Mouse (Mus musculus) heart, embryonic 11.5 days (tissue): ENCODE measurements at regions not wholly inside any gene's neighbourhood (a gene's known extent, or its start where the extent isn't known, plus 50 kb on each side); places are given as distances from the start of the nearest gene placed in this dataset.

Source experiments
- ATAC-seq: fragments of 200-750 bp; cut with Nextera tagmentation; replicated peaks from 2 replicates; pipeline ENCODE4 v1.8.0; 2017; ENCODE audit warnings: moderate library complexity; ENCODE audit not compliant: insufficient number of reproducible peaks, low FRiP score, low TSS enrichment
- H3K27ac ChIP-seq: fragments of 300-500 bp; sonication (generic); 2 replicates; pipeline ENCODE4 v1.5.1; 2014; ENCODE audit warnings: mild to moderate bottlenecking, low read depth, low read length
- H3K27me3 ChIP-seq: fragments of 300-500 bp; sonication (generic); 2 replicates; pipeline ENCODE4 v1.6.1; 2014; ENCODE audit warnings: mild to moderate bottlenecking, low read length, mixed read lengths; ENCODE audit not compliant: control insufficient read depth, insufficient read depth
- H3K36me3 ChIP-seq: fragments of 300-500 bp; sonication (generic); 2 replicates; pipeline ENCODE4 v1.6.1; 2014; ENCODE audit warnings: mild to moderate bottlenecking, low read length, moderate library complexity, mixed read lengths; ENCODE audit not compliant: control insufficient read depth, insufficient read depth
- H3K4me1 ChIP-seq: fragments of 300-500 bp; sonication (generic); 2 replicates; pipeline ENCODE4 v1.6.1; 2014; ENCODE audit warnings: low read length; ENCODE audit not compliant: control insufficient read depth, insufficient read depth
- H3K4me2 ChIP-seq: fragments of 300-500 bp; sonication (generic); 2 replicates; pipeline ENCODE4 v1.6.1; 2014; ENCODE audit warnings: mild to moderate bottlenecking, moderate library complexity
- H3K4me3 ChIP-seq: fragments of 300-500 bp; sonication (generic); 2 replicates; pipeline ENCODE4 v1.5.1; 2014; ENCODE audit warnings: low read depth, low read length
- H3K9ac ChIP-seq: fragments of 300-500 bp; sonication (generic); 2 replicates; pipeline ENCODE4 v1.6.1; 2014; ENCODE audit warnings: mild to moderate bottlenecking, low read depth, low read length, moderate library complexity
- H3K9me3 ChIP-seq: fragments of 300-500 bp; sonication (generic); replicated peaks from 2 replicates; pipeline ENCODE4 v1.6.1; 2016; ENCODE audit warnings: low read length; ENCODE audit not compliant: control insufficient read depth
- WGBS: fragments of 180-500 bp; shearing (Covaris S2); extraction: QIAGEN DNeasy Blood & Tissue Kit; methylation state at CpG from one replicate; pipeline ENCODE4 v1.1.7; 2014; ENCODE audit not compliant: insufficient replicate concordance; 5-methylcytosine and 5-hydroxymethylcytosine counted together

DNA sequence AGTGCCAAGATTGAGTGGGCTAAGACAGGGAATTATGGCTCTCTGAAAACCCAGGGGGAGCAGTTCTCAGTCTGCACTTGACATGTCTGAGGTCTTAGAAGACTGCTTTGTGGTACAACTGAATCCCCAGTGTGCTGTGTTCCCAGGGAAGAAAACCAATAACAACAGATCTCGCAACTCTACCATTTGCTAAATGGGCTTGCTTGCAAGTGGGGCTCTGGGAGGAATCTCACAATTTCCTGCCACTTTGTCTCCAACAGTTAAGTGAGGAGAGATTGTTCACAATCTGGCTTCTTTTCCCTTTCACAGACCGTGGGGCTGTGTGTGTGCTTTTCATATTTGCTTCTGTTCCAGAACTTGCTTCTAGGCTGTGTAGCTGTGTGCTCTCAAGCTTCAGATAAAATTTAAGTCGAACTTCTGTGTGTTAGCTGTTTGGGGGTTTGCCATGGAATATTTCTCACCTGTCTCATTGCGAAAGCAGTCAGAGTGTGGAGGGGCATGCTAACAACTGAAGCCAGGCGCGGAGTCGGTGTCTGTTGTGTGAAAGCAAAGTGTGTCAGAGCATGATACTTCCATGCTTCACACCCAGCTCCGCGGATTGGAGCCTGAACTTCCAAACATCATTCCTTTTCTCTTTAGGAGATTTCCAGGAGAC, 108.8 kb upstream of the Col8a1 start:
- WGBS: 72% methylated on average over 9 of the region's 9 CpGs
- no peak overlapping the region for H3K4me2 ChIP-seq

DNA sequence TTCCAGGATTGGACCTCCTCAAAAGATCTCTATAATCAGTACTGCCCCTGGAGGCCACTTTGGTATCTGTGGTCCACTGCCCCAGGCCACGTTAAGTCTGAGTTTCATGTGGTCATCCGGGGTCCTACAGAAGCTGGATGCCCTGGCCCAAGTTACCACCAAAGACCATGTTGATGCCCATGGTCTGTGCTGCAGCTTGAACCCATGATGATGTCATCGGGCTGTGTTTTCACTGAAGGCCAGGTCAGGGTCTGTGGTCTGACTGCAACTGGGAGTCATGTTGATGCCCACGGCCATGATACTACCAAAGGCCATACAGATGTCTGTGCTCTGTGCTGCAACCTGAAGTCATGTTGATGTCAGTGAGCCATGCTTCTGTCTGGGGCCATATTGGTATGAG, 122.3 kb upstream of the Col8a1 start:
- Histone ChIP-seq H3K4me1 (no peaks in the 10 kb centered on the region), H3K27me3 (no peaks in the 10 kb centered on the region), H3K4me3 (no peak overlapping the region), H3K36me3 (no peaks in the 10 kb centered on the region), H3K9me3 (no peaks in the 10 kb centered on the region), H3K27ac (no peak overlapping the region), H3K4me2 (no peak overlapping the region), H3K9ac (no peak overlapping the region)
- no peak for ATAC-seq
- 89% methylated on average over 4 of the region's 4 CpGs for WGBS

More for the DNA sequence above, 108.8 kb upstream of the Col8a1 start:
- H3K9me3 ChIP-seq: no peaks in the 10 kb centered on the region
- ATAC-seq: no peak
- no peaks in the 10 kb centered on the region for H3K27me3 ChIP-seq
- no peaks in the 10 kb centered on the region for H3K36me3 ChIP-seq
- peaks cover 4% of the 10 kb centered on the region; the same call in 1 of the 2 replicates for H3K4me1 ChIP-seq
- H3K27ac ChIP-seq: no peak overlapping the region
- H3K4me3 ChIP-seq: no peak overlapping the region
- H3K9ac ChIP-seq: no peak overlapping the region

DNA sequence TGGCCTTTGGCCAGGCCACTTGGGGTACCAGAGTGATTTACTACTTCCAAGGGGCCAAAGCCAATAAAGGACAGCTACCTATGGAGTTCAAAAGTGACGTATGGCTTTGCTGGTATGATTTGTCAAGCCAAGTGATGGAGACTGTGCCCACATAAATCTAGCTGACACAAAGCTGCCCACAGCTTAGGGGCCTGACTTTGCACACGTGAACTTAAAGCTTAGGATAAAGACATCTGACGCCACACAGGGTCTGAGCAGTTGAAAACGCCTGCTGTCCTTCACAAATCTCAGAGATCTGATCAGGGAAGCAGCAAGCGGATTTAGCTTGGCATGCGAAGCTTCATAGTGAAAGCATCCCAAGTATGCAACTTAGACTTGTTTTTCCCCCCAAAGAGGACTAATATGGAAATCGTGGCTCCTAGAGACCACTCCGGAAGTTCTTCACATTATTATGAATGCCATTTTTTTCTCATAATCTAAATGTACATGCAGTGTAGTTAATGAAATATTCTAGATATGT, 127.1 kb upstream of the Col8a1 start:
- H3K4me3 ChIP-seq: no peak overlapping the region
- no peaks in the 10 kb centered on the region for H3K36me3 ChIP-seq
- no peaks in the 10 kb centered on the region for H3K27me3 ChIP-seq
- H3K9ac ChIP-seq: no peak overlapping the region
- H3K4me1 ChIP-seq: no peaks in the 10 kb centered on the region
- ATAC-seq: no peak
- no peak overlapping the region for H3K27ac ChIP-seq
- no peak overlapping the region for H3K4me2 ChIP-seq
- H3K9me3 ChIP-seq: no peaks in the 10 kb centered on the region
- whole genome bisulfite sequencing: 52% methylated on average over 8 of the region's 8 CpGs

DNA sequence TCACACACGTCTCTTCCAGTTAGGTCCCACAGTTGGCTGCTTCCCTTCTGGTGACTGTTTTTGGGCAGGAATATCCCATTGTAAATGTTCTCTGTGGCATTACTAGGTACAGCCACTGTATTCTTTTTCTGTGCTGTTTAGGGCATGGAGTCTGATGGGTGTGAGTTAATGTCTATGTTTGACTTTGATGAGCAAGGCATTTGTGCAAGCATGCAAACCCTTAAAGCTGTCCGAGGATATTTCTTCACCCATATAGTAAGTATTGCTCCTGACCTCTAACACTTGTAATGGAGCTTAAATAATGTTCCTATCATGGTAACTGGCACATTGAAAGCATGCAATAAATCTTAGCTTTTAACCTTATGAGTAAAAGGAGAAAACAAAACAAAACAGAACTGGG, 133.6 kb upstream of the Col8a1 start:
- no peaks in the 10 kb centered on the region for H3K36me3 ChIP-seq
- no peak overlapping the region for H3K4me2 ChIP-seq
- ATAC-seq: no peak
- WGBS: 74% methylated on average over 2 of the region's 2 CpGs
- H3K9ac ChIP-seq: no peak overlapping the region
- no peak overlapping the region for H3K27ac ChIP-seq
- no peak overlapping the region for H3K4me3 ChIP-seq
- H3K27me3 ChIP-seq: no peaks in the 10 kb centered on the region
- H3K4me1 ChIP-seq: no peaks in the 10 kb centered on the region
- H3K9me3 ChIP-seq: no peaks in the 10 kb centered on the region

DNA sequence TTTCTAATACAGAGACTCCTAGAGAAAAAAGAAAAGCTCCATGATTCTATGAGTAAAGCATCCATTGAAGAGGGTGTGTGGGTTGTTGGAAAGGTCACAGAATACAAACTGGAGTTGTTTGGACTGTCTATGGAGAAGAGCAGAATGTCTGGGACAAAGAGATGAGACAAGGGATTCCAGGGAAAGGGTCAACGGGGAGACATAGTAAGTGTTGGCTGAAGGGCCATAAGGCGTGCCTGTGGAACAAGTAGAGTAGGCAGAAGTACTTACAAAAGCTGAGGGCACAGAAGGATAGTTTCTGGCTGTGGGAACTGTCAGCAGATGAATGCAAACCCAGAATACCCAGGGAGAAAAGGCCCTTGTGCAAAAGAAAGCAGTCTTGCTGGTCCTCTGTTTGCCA, 134.0 kb upstream of the Col8a1 start:
- 67% methylated on average over 2 of the region's 2 CpGs for WGBS
- H3K9me3 ChIP-seq: no peaks in the 10 kb centered on the region
- no peaks in the 10 kb centered on the region for H3K27me3 ChIP-seq

DNA sequence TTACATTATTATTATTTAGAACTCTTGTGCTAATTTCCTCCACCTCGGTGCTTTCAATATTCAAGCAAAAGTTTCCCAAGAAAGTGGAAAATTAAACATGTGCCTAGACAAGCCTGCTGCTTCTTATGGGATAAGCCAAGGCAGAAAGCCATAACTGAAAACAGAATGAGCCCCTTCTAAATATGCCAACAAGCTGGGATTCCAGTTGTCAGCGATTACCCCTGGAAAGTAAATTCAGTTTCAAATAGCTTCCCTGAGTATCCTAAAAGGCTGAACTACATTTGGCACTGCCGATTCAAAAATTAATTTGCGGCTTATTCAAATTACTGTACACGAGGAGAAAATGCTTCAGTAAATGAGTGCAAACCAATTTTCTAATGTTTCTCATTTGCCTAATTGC, 135.6 kb upstream of the Col8a1 start:
- Histone ChIP-seq H3K9me3 (no peaks in the 10 kb centered on the region), H3K27ac (no peak overlapping the region), H3K36me3 (no peaks in the 10 kb centered on the region), H3K4me2 (no peak overlapping the region), H3K4me1 (no peaks in the 10 kb centered on the region), H3K27me3 (no peaks in the 10 kb centered on the region), H3K9ac (no peak overlapping the region), H3K4me3 (no peak overlapping the region)
- no peak for ATAC-seq
- WGBS: 81% methylated on average over 5 of the region's 5 CpGs

More for the DNA sequence above, 134.0 kb upstream of the Col8a1 start:
- Histone ChIP-seq H3K27ac (no peak overlapping the region), H3K4me1 (no peaks in the 10 kb centered on the region), H3K9ac (no peak overlapping the region), H3K36me3 (no peaks in the 10 kb centered on the region), H3K4me3 (no peak overlapping the region), H3K4me2 (no peak overlapping the region)
- ATAC-seq: no peak

DNA sequence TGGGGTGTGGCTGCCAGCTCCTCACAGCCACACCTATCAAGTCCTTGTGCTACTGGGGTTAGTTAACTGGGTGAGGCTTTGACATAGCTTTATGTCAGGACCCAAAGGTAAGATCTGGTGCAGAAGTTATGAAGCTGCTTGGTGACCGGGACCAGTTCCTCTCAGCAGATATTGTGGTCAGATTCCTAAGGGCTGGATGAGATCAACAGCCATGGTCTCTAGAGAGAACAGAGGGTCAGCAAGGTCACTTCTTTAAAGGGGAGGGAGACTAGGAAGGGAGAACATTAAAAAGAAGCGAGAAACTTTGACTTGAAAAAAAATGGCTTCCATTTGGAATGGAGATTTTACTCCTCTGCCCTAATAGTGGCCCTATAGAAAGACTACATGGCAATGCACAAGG, 138.6 kb upstream of the Col8a1 start:
- Histone ChIP-seq H3K4me3 (no peak overlapping the region), H3K9ac (no peak overlapping the region), H3K4me1 (no peaks in the 10 kb centered on the region), H3K36me3 (no peaks in the 10 kb centered on the region), H3K27ac (no peak overlapping the region), H3K9me3 (no peaks in the 10 kb centered on the region), H3K27me3 (no peaks in the 10 kb centered on the region), H3K4me2 (no peak overlapping the region)
- WGBS: 80% methylated on average over 2 of the region's 2 CpGs
- no peak for ATAC-seq

DNA sequence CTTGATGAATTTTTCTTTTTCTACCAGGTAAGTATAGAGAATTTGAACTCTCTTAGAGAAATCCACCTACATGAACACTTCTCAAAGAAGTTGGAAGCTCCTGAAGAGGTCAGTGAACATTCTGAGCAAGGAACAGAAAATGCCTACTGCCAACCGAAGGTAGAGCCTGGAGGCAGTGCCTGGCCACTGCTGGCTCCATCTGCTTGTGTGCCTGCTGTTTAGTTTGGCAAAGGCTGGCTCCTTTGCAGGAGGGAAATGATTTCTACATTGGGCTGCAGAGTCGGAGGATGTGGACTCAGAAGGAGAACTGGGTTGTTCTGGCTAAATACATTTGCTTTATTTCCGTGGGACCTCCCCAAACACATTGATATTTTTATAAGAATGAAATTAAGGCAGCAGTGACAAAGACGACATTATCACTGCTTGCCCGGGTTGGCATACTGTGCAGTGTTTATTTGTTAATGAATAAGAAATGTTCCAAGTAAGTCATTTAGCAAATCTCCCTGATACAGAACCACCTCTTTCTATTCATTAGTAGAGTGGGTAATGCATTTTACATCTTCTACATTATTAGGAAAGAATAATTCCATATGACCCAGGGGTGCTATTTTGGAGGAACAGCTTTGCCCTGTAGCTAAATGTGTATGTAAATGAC, 139.3 kb upstream of the Col8a1 start:
- no peak overlapping the region for H3K4me3 ChIP-seq
- H3K9me3 ChIP-seq: no peaks in the 10 kb centered on the region
- WGBS: 76% methylated on average over 5 of the region's 5 CpGs
- ATAC-seq: no peak
- H3K27me3 ChIP-seq: no peaks in the 10 kb centered on the region
- no peaks in the 10 kb centered on the region for H3K36me3 ChIP-seq
- no peak overlapping the region for H3K4me2 ChIP-seq
- no peak overlapping the region for H3K9ac ChIP-seq
- no peak overlapping the region for H3K27ac ChIP-seq
- no peaks in the 10 kb centered on the region for H3K4me1 ChIP-seq

DNA sequence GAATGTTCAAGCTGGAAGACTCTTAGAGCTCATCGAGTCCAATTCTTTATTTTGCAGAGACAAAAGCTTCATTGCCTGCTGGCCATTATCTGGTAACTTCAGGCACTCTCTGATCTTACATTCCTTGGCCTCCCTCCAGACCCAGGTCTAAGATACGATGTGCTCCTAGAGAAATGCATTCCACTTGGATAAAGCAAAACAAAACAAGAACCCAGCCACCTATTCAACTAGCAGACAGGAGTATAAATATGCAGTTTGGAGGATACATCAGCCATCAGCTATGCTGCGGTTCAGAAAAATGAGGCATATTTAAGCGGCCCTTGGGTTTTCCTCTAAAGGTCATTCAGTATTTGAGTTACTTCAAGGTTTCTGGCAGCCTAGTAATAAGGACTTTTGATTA, 146.5 kb upstream of the Col8a1 start:
- 60% methylated on average over 4 of the region's 4 CpGs for WGBS
- Histone ChIP-seq H3K27me3 (no peaks in the 10 kb centered on the region), H3K27ac (no peak overlapping the region), H3K4me3 (no peak overlapping the region), H3K9me3 (no peaks in the 10 kb centered on the region), H3K9ac (no peak overlapping the region), H3K36me3 (no peaks in the 10 kb centered on the region), H3K4me1 (no peaks in the 10 kb centered on the region), H3K4me2 (no peak overlapping the region)
- ATAC-seq: no peak
